Mouse (Mus musculus): ENCODE data around the gene Mtmr3. TPM values are rescaled to one million over a fixed set of nuclear protein-coding genes. Genes with fewer than 3 reads are reported as not detected.
A peak's percentile ranks its signal among the peaks of the same experiment; 100 is the strongest.

The Mtmr3 gene
- 28.1 and 31.7 TPM in 2 replicates for polyA plus RNA-seq (2016; fragmentation: Nextera tagmentation; extraction: Ambion mirVana)

- Histone ChIP-seq H3K4me1 (replicated peaks) (peaks cover 16% of the 10 kb centered on the region), H3K27ac (peak within 1 kb of the TSS; percentile 98)
- 6% methylated on average over 53 of the region's 53 CpGs for WGBS
These were observed at the start of gene Mtmr3 for GRCm38 (mm10) chr11:4594608-4595500. Gene Mtmr3, minus strand, starts transcription at chr11:4594863.

GRCm38 (mm10) chr11:4643722-4644121 is 49.1 kb upstream of the Mtmr3 start:
- Histone ChIP-seq H3K36me3 (peaks cover 64% of the 10 kb centered on the region), H3K27me3 (ENCODE audit: insufficient read depth, poor library complexity, severe bottlenecking) (no peaks in the 10 kb centered on the region), H3K9me3 (no peaks in the 10 kb centered on the region), H3K4me1 (replicated peaks) (peaks cover 6% of the 10 kb centered on the region), H3K27ac (no peak overlapping the region), H3K4me3 (no peak overlapping the region)
- no peak for DNase-seq (ENCODE audit: low spot score)
- 62% methylated on average over 5 of the region's 5 CpGs for WGBS

More at GRCm38 (mm10) chr11:4594608-4595500, at the start of gene Mtmr3:
- H3K9me3 ChIP-seq = no peaks in the 10 kb centered on the region
- no peaks in the 10 kb centered on the region for H3K36me3 ChIP-seq
- peak within 1 kb of the TSS; percentile 94 for H3K4me3 ChIP-seq
- DNase-seq (ENCODE audit: low spot score) = peak; percentile 96
- no peaks in the 10 kb centered on the region for H3K27me3 ChIP-seq (ENCODE audit: insufficient read depth, poor library complexity, severe bottlenecking)

- no peaks in the 10 kb centered on the region for H3K9me3 ChIP-seq
- no peaks in the 10 kb centered on the region for H3K27me3 ChIP-seq (ENCODE audit: insufficient read depth, poor library complexity, severe bottlenecking)
- no peak overlapping the region for H3K4me3 ChIP-seq
- DNase-seq (ENCODE audit: low spot score) = no peak
- peaks cover 25% of the 10 kb centered on the region for H3K4me1 ChIP-seq (replicated peaks)
- H3K27ac ChIP-seq = no peak overlapping the region
- H3K36me3 ChIP-seq = peaks cover 39% of the 10 kb centered on the region
These were observed 46.5 kb upstream of the Mtmr3 start for GRCm38 (mm10) chr11:4641185-4641584.

- 36% methylated on average over 7 of the region's 7 CpGs for WGBS
- Histone ChIP-seq H3K4me1 (replicated peaks) (peaks cover 25% of the 10 kb centered on the region), H3K36me3 (peaks cover 23% of the 10 kb centered on the region), H3K27me3 (ENCODE audit: insufficient read depth, poor library complexity, severe bottlenecking) (no peaks in the 10 kb centered on the region), H3K9me3 (no peaks in the 10 kb centered on the region), H3K27ac (peak overlapping the region; percentile 87), H3K4me3 (peak overlapping the region; percentile 89)
- DNase-seq (ENCODE audit: low spot score) = no peak
These were observed 43.6 kb upstream of the Mtmr3 start for GRCm38 (mm10) chr11:4638261-4638660.

GRCm38 (mm10) chr11:4637534-4638234 is 43.0 kb upstream of the Mtmr3 start, which contains the start of gene Ascc2:
Gene Ascc2, plus strand, starts transcription at chr11:4637747.
- Histone ChIP-seq H3K36me3 (peaks cover 23% of the 10 kb centered on the region), H3K4me3 (peak within 1 kb of the TSS; percentile 89), H3K27ac (peak within 1 kb of the TSS; percentile 87), H3K4me1 (replicated peaks) (peaks cover 25% of the 10 kb centered on the region), H3K9me3 (no peaks in the 10 kb centered on the region), H3K27me3 (ENCODE audit: insufficient read depth, poor library complexity, severe bottlenecking) (no peaks in the 10 kb centered on the region)
- peak; percentile 96 for DNase-seq (ENCODE audit: low spot score)
- under 1% methylated on average over 35 of the region's 35 CpGs for WGBS

- no peak for DNase-seq (ENCODE audit: low spot score)
- Histone ChIP-seq H3K4me3 (peak overlapping the region; percentile 89), H3K27me3 (ENCODE audit: insufficient read depth, poor library complexity, severe bottlenecking) (no peaks in the 10 kb centered on the region), H3K27ac (peak overlapping the region; percentile 87), H3K4me1 (replicated peaks) (peaks cover 25% of the 10 kb centered on the region), H3K36me3 (peaks cover 16% of the 10 kb centered on the region), H3K9me3 (no peaks in the 10 kb centered on the region)
- WGBS = 62% methylated on average over 5 of the region's 5 CpGs
These were observed 42.2 kb upstream of the Mtmr3 start for GRCm38 (mm10) chr11:4636782-4637342.

- H3K27me3 ChIP-seq (ENCODE audit: insufficient read depth, poor library complexity, severe bottlenecking) = no peaks in the 10 kb centered on the region
- no peak overlapping the region for H3K27ac ChIP-seq
- no peaks in the 10 kb centered on the region for H3K9me3 ChIP-seq
- WGBS = 71% methylated on average over 5 of the region's 5 CpGs
- H3K36me3 ChIP-seq = no peaks in the 10 kb centered on the region
- DNase-seq (ENCODE audit: low spot score) = no peak
- no peak overlapping the region for H3K4me3 ChIP-seq
- H3K4me1 ChIP-seq (replicated peaks) = peaks cover 41% of the 10 kb centered on the region
These were observed 39.7 kb upstream of the Mtmr3 start for GRCm38 (mm10) chr11:4634395-4634794.

GRCm38 (mm10) chr11:4633420-4633819 is 38.8 kb upstream of the Mtmr3 start:
- no peaks in the 10 kb centered on the region for H3K36me3 ChIP-seq
- H3K4me1 ChIP-seq (replicated peaks) = peaks cover 35% of the 10 kb centered on the region
- H3K27me3 ChIP-seq (ENCODE audit: insufficient read depth, poor library complexity, severe bottlenecking) = no peaks in the 10 kb centered on the region
- no peaks in the 10 kb centered on the region for H3K9me3 ChIP-seq
- H3K4me3 ChIP-seq = no peak overlapping the region
- WGBS = 66% methylated on average over 2 of the region's 2 CpGs
- H3K27ac ChIP-seq = no peak overlapping the region
- DNase-seq (ENCODE audit: low spot score) = no peak

GRCm38 (mm10) chr11:4629861-4630280 is 35.2 kb upstream of the Mtmr3 start:
- Histone ChIP-seq H3K36me3 (no peaks in the 10 kb centered on the region), H3K9me3 (no peaks in the 10 kb centered on the region), H3K27me3 (ENCODE audit: insufficient read depth, poor library complexity, severe bottlenecking) (no peaks in the 10 kb centered on the region), H3K4me1 (replicated peaks) (peaks cover 27% of the 10 kb centered on the region), H3K27ac (peak overlapping the region; percentile 63), H3K4me3 (no peak overlapping the region)
- WGBS = 27% methylated on average over 8 of the region's 8 CpGs
- DNase-seq (ENCODE audit: low spot score) = peak; percentile 29

- H3K9me3 ChIP-seq = no peaks in the 10 kb centered on the region
- H3K27ac ChIP-seq = no peak overlapping the region
- no peak for DNase-seq (ENCODE audit: low spot score)
These were observed 33.0 kb upstream of the Mtmr3 start for GRCm38 (mm10) chr11:4627636-4628035.

GRCm38 (mm10) chr11:4625931-4626330 is 31.3 kb upstream of the Mtmr3 start:
- Histone ChIP-seq H3K27ac (no peak overlapping the region), H3K4me3 (no peak overlapping the region), H3K4me1 (replicated peaks) (peaks cover 22% of the 10 kb centered on the region), H3K36me3 (no peaks in the 10 kb centered on the region), H3K27me3 (ENCODE audit: insufficient read depth, poor library complexity, severe bottlenecking) (no peaks in the 10 kb centered on the region), H3K9me3 (no peaks in the 10 kb centered on the region)
- no peak for DNase-seq (ENCODE audit: low spot score)
- 81% methylated on average over 7 of the region's 7 CpGs for WGBS

More at GRCm38 (mm10) chr11:4627636-4628035, 33.0 kb upstream of the Mtmr3 start:
- Histone ChIP-seq H3K4me3 (no peak overlapping the region), H3K36me3 (no peaks in the 10 kb centered on the region), H3K27me3 (ENCODE audit: insufficient read depth, poor library complexity, severe bottlenecking) (no peaks in the 10 kb centered on the region), H3K4me1 (replicated peaks) (peaks cover 27% of the 10 kb centered on the region)
- 92% methylated on average over 7 of the region's 7 CpGs for whole genome bisulfite sequencing

- WGBS = 60% methylated on average over 5 of the region's 5 CpGs
- Histone ChIP-seq H3K36me3 (no peaks in the 10 kb centered on the region), H3K4me1 (replicated peaks) (peaks cover 8% of the 10 kb centered on the region; the same call in 1 of the 2 replicates), H3K27ac (no peak overlapping the region), H3K4me3 (no peak overlapping the region), H3K27me3 (ENCODE audit: insufficient read depth, poor library complexity, severe bottlenecking) (no peaks in the 10 kb centered on the region), H3K9me3 (no peaks in the 10 kb centered on the region)
- DNase-seq (ENCODE audit: low spot score) = no peak
These were observed 28.3 kb upstream of the Mtmr3 start for GRCm38 (mm10) chr11:4622997-4623396.
